Mouse (Mus musculus) embryonic facial prominence, embryonic 15.5 days (tissue): Measurements from ENCODE around the gene Hyal1. TPM values are rescaled to one million over a fixed set of nuclear protein-coding genes. Genes with fewer than 3 reads are reported as not detected.

Experiments used
- ATAC-seq: fragments of 200-750 bp; cut with Nextera tagmentation; 2 replicates; pipeline ENCODE4 v1.8.0; 2017; ENCODE audit warnings: low read depth, moderate TSS enrichment; ENCODE audit not compliant: insufficient number of reproducible peaks, low FRiP score, low TSS enrichment
- H3K27ac ChIP-seq: fragments of 300-500 bp; sonication (generic); replicated peaks from 2 replicates; pipeline ENCODE4 v1.5.1; 2015; ENCODE audit warnings: mild to moderate bottlenecking, inconsistent platforms
- H3K27me3 ChIP-seq: fragments of 300-500 bp; sonication (generic); 2 replicates; pipeline ENCODE4 v1.6.1; 2015; ENCODE audit warnings: inconsistent platforms
- H3K36me3 ChIP-seq: fragments of 300-500 bp; sonication (generic); 2 replicates; pipeline ENCODE4 v1.6.1; 2015; ENCODE audit warnings: mild to moderate bottlenecking, inconsistent platforms
- H3K4me1 ChIP-seq: fragments of 300-500 bp; sonication (generic); 2 replicates; pipeline ENCODE4 v1.6.1; 2015; ENCODE audit warnings: inconsistent platforms
- H3K4me2 ChIP-seq: fragments of 300-500 bp; sonication (generic); replicated peaks from 2 replicates; pipeline ENCODE4 v1.6.1; 2015; ENCODE audit warnings: mild to moderate bottlenecking, inconsistent platforms
- H3K4me3 ChIP-seq: fragments of 300-500 bp; sonication (generic); replicated peaks from 2 replicates; pipeline ENCODE4 v1.5.1; 2015; ENCODE audit warnings: mild to moderate bottlenecking, inconsistent platforms
- H3K9ac ChIP-seq: fragments of 300-500 bp; sonication (generic); 2 replicates; pipeline ENCODE4 v1.6.1; 2015; ENCODE audit warnings: inconsistent platforms
- H3K9me3 ChIP-seq: fragments of 300-500 bp; sonication (generic); replicated peaks from 2 replicates; pipeline ENCODE4 v1.6.1; 2016; ENCODE audit warnings: inconsistent platforms
- WGBS: fragments of 180-500 bp; shearing (Covaris S2); methylation state at CpG from one replicate; pipeline ENCODE4 v1.1.7; 2015; 5-methylcytosine and 5-hydroxymethylcytosine counted together
- polyA plus RNA-seq: library from polyadenylated mRNA; unstranded; fragments of >200 nt; fragmentation: Nextera tagmentation; extraction: Ambion mirVana; gene quantifications from 2 replicates; pipeline ENCODE4 v1.2.1, GENCODE M21; 2015

Gene Hyal1
- polyA plus RNA-seq, 1 experiment from 2014 or later: 15.7 TPM

- 14% methylated on average over 46 of the region's 46 CpGs for WGBS
- H3K9ac ChIP-seq: peak within 1 kb of the TSS; percentile 44
- H3K9me3 ChIP-seq: no peaks in the 10 kb centered on the region
- ATAC-seq: peak; percentile 98
- H3K36me3 ChIP-seq: peaks cover 44% of the 10 kb centered on the region
- H3K4me3 ChIP-seq: peak within 1 kb of the TSS; percentile 74
- peak within 1 kb of the TSS; percentile 48; the same call in 1 of the 2 replicates for H3K27ac ChIP-seq
- no peaks in the 10 kb centered on the region for H3K27me3 ChIP-seq
- peaks cover 22% of the 10 kb centered on the region for H3K4me1 ChIP-seq
- H3K4me2 ChIP-seq: peak within 1 kb of the TSS; percentile 85
These were observed 10.5 kb downstream of the Hyal1 start, which contains the start of gene Ifrd2 for GRCm38 (mm10) chr9:107586974-107587832. Gene Ifrd2, plus strand, starts transcription at chr9:107587642.

- Histone ChIP-seq H3K4me3 (peak overlapping the region; percentile 74), H3K4me2 (peak overlapping the region; percentile 85), H3K27ac (peak overlapping the region; percentile 48; the same call in 1 of the 2 replicates), H3K9me3 (no peaks in the 10 kb centered on the region), H3K9ac (peak overlapping the region; percentile 44), H3K36me3 (peaks cover 47% of the 10 kb centered on the region), H3K4me1 (peaks cover 16% of the 10 kb centered on the region), H3K27me3 (no peaks in the 10 kb centered on the region)
- no peak for ATAC-seq
- 3% methylated on average over 33 of the region's 33 CpGs for WGBS
These were observed 11.3 kb downstream of the Hyal1 start for GRCm38 (mm10) chr9:107587833-107588639.

- peaks cover 55% of the 10 kb centered on the region for H3K36me3 ChIP-seq
- 87% methylated on average over 25 of the region's 25 CpGs for WGBS
- no peak for ATAC-seq
- no peak overlapping the region for H3K27ac ChIP-seq
- H3K4me3 ChIP-seq: no peak overlapping the region
- H3K9ac ChIP-seq: no peak overlapping the region
- peaks cover 16% of the 10 kb centered on the region for H3K4me1 ChIP-seq
- H3K27me3 ChIP-seq: no peaks in the 10 kb centered on the region
- no peaks in the 10 kb centered on the region for H3K9me3 ChIP-seq
- no peak overlapping the region for H3K4me2 ChIP-seq
These were observed 13.5 kb downstream of the Hyal1 start for GRCm38 (mm10) chr9:107590058-107590772.

- Histone ChIP-seq H3K9me3 (no peaks in the 10 kb centered on the region), H3K4me1 (peaks cover 16% of the 10 kb centered on the region), H3K36me3 (peaks cover 55% of the 10 kb centered on the region), H3K27me3 (no peaks in the 10 kb centered on the region), H3K27ac (no peak overlapping the region), H3K9ac (no peak overlapping the region), H3K4me2 (no peak overlapping the region), H3K4me3 (no peak overlapping the region)
- 95% methylated on average over 6 of the region's 6 CpGs for whole genome bisulfite sequencing
- ATAC-seq: no peak
These were observed 14.0 kb downstream of the Hyal1 start for GRCm38 (mm10) chr9:107590773-107591060.

- no peak overlapping the region for H3K4me3 ChIP-seq
- no peak overlapping the region for H3K9ac ChIP-seq
- H3K9me3 ChIP-seq: no peaks in the 10 kb centered on the region
- H3K4me2 ChIP-seq: no peak overlapping the region
- H3K4me1 ChIP-seq: peaks cover 12% of the 10 kb centered on the region
- peaks cover 55% of the 10 kb centered on the region for H3K36me3 ChIP-seq
- no peaks in the 10 kb centered on the region for H3K27me3 ChIP-seq
- no peak overlapping the region for H3K27ac ChIP-seq
- 86% methylated on average over 11 of the region's 11 CpGs for WGBS
- no peak for ATAC-seq
These were observed 16.6 kb downstream of the Hyal1 start for GRCm38 (mm10) chr9:107593101-107593976.

- WGBS: 82% methylated on average over 8 of the region's 8 CpGs
- H3K27ac ChIP-seq: no peak overlapping the region
These were observed 17.7 kb downstream of the Hyal1 start for GRCm38 (mm10) chr9:107594281-107595062.

GRCm38 (mm10) chr9:107596619-107597569 lies 20.2 kb downstream of the Hyal1 start:
- H3K27me3 ChIP-seq: no peaks in the 10 kb centered on the region
- no peak for ATAC-seq
- peaks cover 30% of the 10 kb centered on the region for H3K36me3 ChIP-seq
- WGBS: 82% methylated on average over 11 of the region's 11 CpGs
- H3K4me3 ChIP-seq: no peak overlapping the region
- H3K27ac ChIP-seq: no peak overlapping the region
- no peaks in the 10 kb centered on the region for H3K9me3 ChIP-seq
- H3K9ac ChIP-seq: no peak overlapping the region
- H3K4me2 ChIP-seq: no peak overlapping the region
- H3K4me1 ChIP-seq: no peaks in the 10 kb centered on the region

More at GRCm38 (mm10) chr9:107594281-107595062, 17.7 kb downstream of the Hyal1 start:
- no peak for ATAC-seq
- Histone ChIP-seq H3K9me3 (no peaks in the 10 kb centered on the region), H3K36me3 (peaks cover 54% of the 10 kb centered on the region), H3K9ac (no peak overlapping the region), H3K27me3 (no peaks in the 10 kb centered on the region), H3K4me3 (no peak overlapping the region), H3K4me1 (0 out of 2 replicates have a peak, but pooled peaks cover under 1% of the 10 kb centered on the region), H3K4me2 (no peak overlapping the region)

- WGBS: 82% methylated on average over 5 of the region's 5 CpGs
- no peak overlapping the region for H3K4me3 ChIP-seq
- H3K36me3 ChIP-seq: peaks cover 15% of the 10 kb centered on the region
- no peak overlapping the region for H3K27ac ChIP-seq
- H3K27me3 ChIP-seq: no peaks in the 10 kb centered on the region
- peaks cover 12% of the 10 kb centered on the region for H3K4me1 ChIP-seq
- no peak for ATAC-seq
- H3K9ac ChIP-seq: no peak overlapping the region
- no peak overlapping the region for H3K4me2 ChIP-seq
- H3K9me3 ChIP-seq: no peaks in the 10 kb centered on the region
These were observed 21.7 kb downstream of the Hyal1 start for GRCm38 (mm10) chr9:107598385-107598784.

GRCm38 (mm10) chr9:107599433-107599832 lies 22.7 kb downstream of the Hyal1 start:
- Histone ChIP-seq H3K27me3 (no peaks in the 10 kb centered on the region), H3K9ac (no peak overlapping the region), H3K36me3 (peaks cover 5% of the 10 kb centered on the region), H3K4me2 (no peak overlapping the region), H3K27ac (no peak overlapping the region), H3K9me3 (no peaks in the 10 kb centered on the region), H3K4me3 (no peak overlapping the region), H3K4me1 (peaks cover 23% of the 10 kb centered on the region)
- ATAC-seq: no peak
- WGBS: 84% methylated on average over 9 of the region's 9 CpGs
